Mouse (Mus musculus) liver, embryonic 16.5 days (tissue): Measurements from ENCODE around the gene Olfr370. TPM values are rescaled to one million over a fixed set of nuclear protein-coding genes. Genes with fewer than 3 reads are reported as not detected.
"Not testable (repeated sequence)": the region's sequence is repeated elsewhere in the genome, so short reads cannot be mapped to it uniquely, and the experiment has no call there.

Experiments
- ATAC-seq: fragments of 200-750 bp; cut with Nextera tagmentation; 2 replicates; pipeline ENCODE4 v1.8.0; 2017; ENCODE audit warnings: low read depth, mild to moderate bottlenecking, moderate number of reproducible peaks, moderate library complexity
- H3K27ac ChIP-seq: fragments of 300-500 bp; sonication (generic); 2 replicates; pipeline ENCODE4 v1.5.1; 2014; ENCODE audit warnings: mild to moderate bottlenecking, low read length
- H3K27me3 ChIP-seq: fragments of 300-500 bp; sonication (generic); 2 replicates; pipeline ENCODE4 v1.6.1; 2014; ENCODE audit warnings: low read depth, low read length, mixed read lengths; ENCODE audit not compliant: control insufficient read depth, insufficient read depth
- H3K36me3 ChIP-seq: fragments of 300-500 bp; sonication (generic); 2 replicates; pipeline ENCODE4 v1.6.1; 2014; ENCODE audit warnings: mild to moderate bottlenecking; ENCODE audit not compliant: control insufficient read depth, insufficient read depth
- H3K4me1 ChIP-seq: fragments of 300-500 bp; sonication (generic); 2 replicates; pipeline ENCODE4 v1.6.1; 2014; ENCODE audit warnings: low read depth, low read length, mixed read lengths; ENCODE audit not compliant: control insufficient read depth
- H3K4me2 ChIP-seq: fragments of 300-500 bp; sonication (generic); 2 replicates; pipeline ENCODE4 v1.6.1; 2014; ENCODE audit warnings: low read depth, low read length, mixed read lengths
- H3K4me3 ChIP-seq: fragments of 300-500 bp; sonication (generic); 2 replicates; pipeline ENCODE4 v1.5.1; 2014; ENCODE audit warnings: low read depth, mild to moderate bottlenecking, low read length
- H3K9ac ChIP-seq: fragments of 300-500 bp; sonication (generic); 2 replicates; pipeline ENCODE4 v1.6.1; 2014; ENCODE audit warnings: low read depth, low read length
- H3K9me3 ChIP-seq: fragments of 300-500 bp; sonication (generic); replicated peaks from 2 replicates; pipeline ENCODE4 v1.6.1; 2016; ENCODE audit warnings: low read length; ENCODE audit not compliant: control insufficient read depth
- WGBS: fragments of 180-500 bp; shearing (Covaris S2); extraction: QIAGEN DNeasy Blood & Tissue Kit; methylation state at CpG from one replicate; pipeline ENCODE4 v1.1.7; 2014; ENCODE audit not compliant: insufficient replicate concordance; 5-methylcytosine and 5-hydroxymethylcytosine counted together
- polyA plus RNA-seq: library from polyadenylated mRNA; unstranded; fragments of >200 nt; fragmentation: Nextera tagmentation; extraction: Ambion mirVana; gene quantifications from 2 replicates; pipeline ENCODE4 v1.2.1, GENCODE M21; 2015

Olfr370 gene
- not detected in 2 replicates for polyA plus RNA-seq

GRCm38 (mm10) chr8:83535736-83536135 is at the start of gene Olfr370:
Gene Olfr370, plus strand, starts transcription at chr8:83535780.
- H3K4me3 ChIP-seq = no peak within 1 kb of the TSS
- 43% methylated on average over 3 of the region's 3 CpGs for WGBS
- no peaks in the 10 kb centered on the region for H3K9me3 ChIP-seq
- ATAC-seq = no peak
- H3K4me2 ChIP-seq = no peak within 1 kb of the TSS
- H3K4me1 ChIP-seq = no peaks in the 10 kb centered on the region
- no peak within 1 kb of the TSS for H3K27ac ChIP-seq
- H3K9ac ChIP-seq = no peak within 1 kb of the TSS
- no peaks in the 10 kb centered on the region for H3K27me3 ChIP-seq
- no peaks in the 10 kb centered on the region for H3K36me3 ChIP-seq

GRCm38 (mm10) chr8:83511696-83512095 is 23.9 kb upstream of the Olfr370 start:
- ATAC-seq = no peak
- Histone ChIP-seq H3K9ac (no peak overlapping the region), H3K27ac (no peak overlapping the region), H3K27me3 (no peaks in the 10 kb centered on the region), H3K4me3 (no peak overlapping the region), H3K36me3 (no peaks in the 10 kb centered on the region), H3K9me3 (no peaks in the 10 kb centered on the region), H3K4me2 (no peak overlapping the region), H3K4me1 (no peaks in the 10 kb centered on the region)
- 50% methylated on average over 3 of the region's 3 CpGs for WGBS

- Histone ChIP-seq H3K9ac (no peak overlapping the region), H3K4me3 (no peak overlapping the region), H3K27me3 (no peaks in the 10 kb centered on the region), H3K36me3 (no peaks in the 10 kb centered on the region), H3K4me2 (no peak overlapping the region), H3K4me1 (no peaks in the 10 kb centered on the region), H3K27ac (no peak overlapping the region), H3K9me3 (no peaks in the 10 kb centered on the region)
- WGBS = 47% methylated on average over 3 of the region's 3 CpGs
- ATAC-seq = no peak
Observed at GRCm38 (mm10) chr8:83520432-83520831, 15.1 kb upstream of the Olfr370 start.

GRCm38 (mm10) chr8:83520907-83521306 is 14.7 kb upstream of the Olfr370 start:
- WGBS = 59% methylated on average over 3 of the region's 3 CpGs
- not testable (repeated sequence) for ATAC-seq, H3K9me3 ChIP-seq

GRCm38 (mm10) chr8:83521310-83521709 is 14.3 kb upstream of the Olfr370 start:
- no peak overlapping the region for H3K27ac ChIP-seq
- H3K4me1 ChIP-seq = no peaks in the 10 kb centered on the region
- H3K9ac ChIP-seq = no peak overlapping the region
- no peak for ATAC-seq
- no peak overlapping the region for H3K4me3 ChIP-seq
- no peak overlapping the region for H3K4me2 ChIP-seq
- 17% methylated on average over 1 of the region's 1 CpGs for WGBS
- H3K27me3 ChIP-seq = no peaks in the 10 kb centered on the region
- no peaks in the 10 kb centered on the region for H3K36me3 ChIP-seq
- no peaks in the 10 kb centered on the region for H3K9me3 ChIP-seq

More at GRCm38 (mm10) chr8:83520907-83521306, 14.7 kb upstream of the Olfr370 start:
- not testable (repeated sequence) for H3K27me3 ChIP-seq, H3K27ac ChIP-seq, H3K4me3 ChIP-seq, H3K9ac ChIP-seq, H3K4me1 ChIP-seq, H3K4me2 ChIP-seq, H3K36me3 ChIP-seq

- Histone ChIP-seq H3K4me3 (no peak overlapping the region), H3K4me2 (no peak overlapping the region), H3K9ac (no peak overlapping the region), H3K4me1 (no peaks in the 10 kb centered on the region), H3K9me3 (no peaks in the 10 kb centered on the region), H3K36me3 (no peaks in the 10 kb centered on the region), H3K27ac (no peak overlapping the region), H3K27me3 (no peaks in the 10 kb centered on the region)
- no peak for ATAC-seq
- WGBS = 54% methylated on average over 2 of the region's 2 CpGs
Observed at GRCm38 (mm10) chr8:83534802-83535201, 778 bp upstream of the Olfr370 start.

- ATAC-seq = peak; percentile 53
- peaks cover 37% of the 10 kb centered on the region for H3K4me1 ChIP-seq
- H3K27ac ChIP-seq = peak overlapping the region; percentile 39; the same call in 1 of the 2 replicates
Observed at GRCm38 (mm10) chr8:83562669-83563068, 27.1 kb downstream of the Olfr370 start.

GRCm38 (mm10) chr8:83563246-83563645 is 27.7 kb downstream of the Olfr370 start:
- WGBS = 67% methylated on average over 4 of the region's 4 CpGs
- no peaks in the 10 kb centered on the region for H3K9me3 ChIP-seq
- no peak for ATAC-seq
- no peak overlapping the region; the same call in 1 of the 2 replicates for H3K4me2 ChIP-seq
- peaks cover 42% of the 10 kb centered on the region for H3K4me1 ChIP-seq
- H3K9ac ChIP-seq = peak overlapping the region; percentile 26; the same call in 1 of the 2 replicates
- H3K36me3 ChIP-seq = no peaks in the 10 kb centered on the region
- no peaks in the 10 kb centered on the region for H3K27me3 ChIP-seq
- H3K4me3 ChIP-seq = no peak overlapping the region
- H3K27ac ChIP-seq = no peak overlapping the region

More at GRCm38 (mm10) chr8:83562669-83563068, 27.1 kb downstream of the Olfr370 start:
- peak overlapping the region; percentile 26 for H3K9ac ChIP-seq
- no peaks in the 10 kb centered on the region for H3K27me3 ChIP-seq
- H3K4me3 ChIP-seq = peak overlapping the region; percentile 9; the same call in 1 of the 2 replicates
- WGBS = 15% methylated on average over 3 of the region's 3 CpGs
- no peaks in the 10 kb centered on the region for H3K36me3 ChIP-seq
- peak overlapping the region; percentile 45 for H3K4me2 ChIP-seq
- no peaks in the 10 kb centered on the region for H3K9me3 ChIP-seq

GRCm38 (mm10) chr8:83565731-83566375 is 30.3 kb downstream of the Olfr370 start:
- Histone ChIP-seq H3K4me1 (peaks cover 44% of the 10 kb centered on the region), H3K27me3 (no peaks in the 10 kb centered on the region), H3K36me3 (0 out of 2 replicates have a peak, but pooled peaks cover 4% of the 10 kb centered on the region), H3K4me3 (peak overlapping the region; percentile 91), H3K9me3 (no peaks in the 10 kb centered on the region), H3K27ac (0 out of 2 replicates have a peak overlapping the region, but pooled peaks have one; percentile 47), H3K4me2 (peak overlapping the region; percentile 88), H3K9ac (0 out of 2 replicates have a peak overlapping the region, but pooled peaks have one; percentile 10)
- ATAC-seq = peak; percentile 55
- 73% methylated on average over 9 of the region's 9 CpGs for WGBS
